14 mouse cellular contexts compared by ENCODE assay signal in genomic region chr1:177008777-177009176, GRCm38 (mm10).
DNase-seq lines count a peak whose midpoint lies in the region; ATAC-seq and TF ChIP-seq lines count a peak whose summit lies in the region.
"Had no signal": no experiment of that assay in that cellular context is flagged by ENCODE, and none has a peak within 500 bp of the region (broad histone marks: within the 10 kb centered on the region; RNA-seq: fewer than 3 reads in every experiment).

No protein-coding gene starts in this region.

- 90% methylated on average over 1 of the region's 1 CpGs for WGBS in hindbrain, postnatal 0 days

- H3K9me3 ChIP-seq in hindbrain, postnatal 0 days (ENCODE audit: low read length), result no peaks in the 10 kb centered on the region
- H3K9me3 ChIP-seq: embryonic facial prominence, embryonic 12.5 days; limb, embryonic 15.5 days had no signal

- TF ChIP-seq CTCF in hindbrain, postnatal 0 days (IDR thresholded peaks at IDR 0.05; ENCODE audit: low read depth), result no peak

- ATAC-seq in megakaryocyte progenitor cell, adult 5-6 weeks (replicated peaks; ENCODE audit: poor library complexity), result peak; percentile 65
- no peak for ATAC-seq in hindbrain, postnatal 0 days
- ATAC-seq: hindbrain, embryonic 16.5 days had no signal

- peak; percentile 29 for DNase-seq in adrenal gland, postnatal 10 days
- DNase-seq in adrenal gland, adult 8-10 months, result no peak
- DNase-seq in lung, adult 18-20 months, result peak; percentile 18 to 27
- no peak for DNase-seq in lung, postnatal 25 days (ENCODE audit: low spot score)
- DNase-seq in cerebellum, adult 9-10 months, result no peak
- DNase-seq in hindbrain, postnatal 0 days (ENCODE audit: low spot score), result no peak
- DNase-seq: B cell, adult 2 months; cerebellum, adult 11 months; layer of hippocampus, adult 9-11 months had no signal

- no peak overlapping the region for H3K9ac ChIP-seq in hindbrain, postnatal 0 days (replicated peaks; ENCODE audit: low read length)
- H3K9ac ChIP-seq: embryonic facial prominence, embryonic 12.5 days; limb, embryonic 15.5 days had no signal

- no peaks in the 10 kb centered on the region for H3K36me3 ChIP-seq in hindbrain, postnatal 0 days (ENCODE audit: insufficient read depth, low read length)
- H3K36me3 ChIP-seq: embryonic facial prominence, embryonic 12.5 days; limb, embryonic 15.5 days had no signal

- no peaks in the 10 kb centered on the region for H3K27me3 ChIP-seq in hindbrain, postnatal 0 days (ENCODE audit: insufficient read depth, low read length)
- H3K27me3 ChIP-seq: embryonic facial prominence, embryonic 12.5 days; limb, embryonic 15.5 days had no signal

- H3K4me3 ChIP-seq in brown adipose tissue, adult 24 weeks (ENCODE audit: insufficient read depth, low read depth, low read length), result no peak overlapping the region
- H3K4me3 ChIP-seq in hindbrain, postnatal 0 days (ENCODE audit: low read length), result no peak overlapping the region
- H3K4me3 ChIP-seq: embryonic facial prominence, embryonic 12.5 days; limb, embryonic 15.5 days had no signal

- H3K27ac ChIP-seq in brown adipose tissue, adult 24 weeks (replicated peaks; ENCODE audit: low read depth, low read length), result peak overlapping the region; percentile 74
- no peak overlapping the region for H3K27ac ChIP-seq in hindbrain, postnatal 0 days
- H3K27ac ChIP-seq: embryonic facial prominence, embryonic 12.5 days; limb, embryonic 15.5 days had no signal

- no peak overlapping the region for H3K4me2 ChIP-seq in hindbrain, postnatal 0 days (ENCODE audit: low read depth, low read length)
- H3K4me2 ChIP-seq: embryonic facial prominence, embryonic 12.5 days; limb, embryonic 15.5 days had no signal

- peaks cover 8% of the 10 kb centered on the region; the same call in 1 of the 2 replicates for H3K4me1 ChIP-seq in brown adipose tissue, adult 24 weeks (ENCODE audit: control insufficient read depth, insufficient read depth, insufficient read length, low read length)
- peaks cover 20% of the 10 kb centered on the region for H3K4me1 ChIP-seq in hindbrain, postnatal 0 days (ENCODE audit: insufficient read depth, low read length)

Comparison
In these comparisons a context has a peak if more than half of its experiments do, and no peak if none do; other contexts are left out.
1. DNase-seq: peak in adrenal gland, postnatal 10 days (single experiment) and lung, adult 18-20 months (2 of 2); none in adrenal gland, adult 8-10 months (single experiment), lung, postnatal 25 days (single experiment), cerebellum, adult 9-10 months (single experiment) and hindbrain, postnatal 0 days (single experiment).